8 mouse cellular contexts compared by ENCODE assay signal in genomic region chr4:44260244-44260643, GRCm38 (mm10). TPM values are rescaled to one million over a fixed set of nuclear protein-coding genes. Genes with fewer than 3 reads are reported as not detected.
DNase-seq lines count a peak whose midpoint lies in the region; ATAC-seq and TF ChIP-seq lines count a peak whose summit lies in the region.

No protein-coding gene starts in this region.

- no peaks in the 10 kb centered on the region for H3K36me3 ChIP-seq in heart, embryonic 11.5 days (ENCODE audit: control insufficient read depth, insufficient read depth, low read length)
- no peaks in the 10 kb centered on the region for H3K36me3 ChIP-seq in limb, embryonic 14.5 days (ENCODE audit: control insufficient read depth, insufficient read depth, low read length)

- H3K4me1 ChIP-seq in heart, embryonic 11.5 days (ENCODE audit: control insufficient read depth, insufficient read depth, low read length) = peaks cover 5% of the 10 kb centered on the region; the same call in 1 of the 2 replicates
- no peaks in the 10 kb centered on the region for H3K4me1 ChIP-seq in limb, embryonic 14.5 days (ENCODE audit: control insufficient read depth, insufficient read depth, low read length)

- peak; percentile 16 to 54 for DNase-seq in heart, adult 18-20 months
- peak; percentile 63 for DNase-seq in ES-CJ7 (ENCODE audit: low read depth, low spot score)
- peak; percentile 83 for DNase-seq in embryo, embryonic 10.5 days (ENCODE audit: low spot score)
- DNase-seq in limb, embryonic 14.5 days (ENCODE audit: low spot score) = peak; percentile 84
- DNase-seq in spleen, postnatal 4 days (ENCODE audit: low spot score in 2 of 2) = peak; percentile 53 to 80
- no peak for DNase-seq in right cerebral cortex, postnatal 4 days

- 1% methylated on average over 10 of the region's 10 CpGs for WGBS in heart, embryonic 11.5 days (ENCODE audit: insufficient replicate concordance)
- WGBS in limb, embryonic 14.5 days = 2% methylated on average over 10 of the region's 10 CpGs

- no peak overlapping the region for H3K4me2 ChIP-seq in heart, embryonic 11.5 days
- H3K4me2 ChIP-seq in limb, embryonic 14.5 days (replicated peaks; ENCODE audit: low read depth, low read length, severe bottlenecking) = no peak overlapping the region

- no peak for ATAC-seq in heart, embryonic 11.5 days (replicated peaks; ENCODE audit: insufficient number of reproducible peaks, low FRiP score, low TSS enrichment)
- no peak for ATAC-seq in limb, embryonic 14.5 days (ENCODE audit: low FRiP score, low read depth)
- ATAC-seq in cerebellum, adult (ENCODE audit: insufficient number of reproducible peaks, low FRiP score, low TSS enrichment) = no peak

- H3K27ac ChIP-seq in heart, embryonic 11.5 days (ENCODE audit: low read depth, low read length) = no peak overlapping the region
- H3K27ac ChIP-seq in limb, embryonic 14.5 days (replicated peaks; ENCODE audit: low read depth, low read length) = no peak overlapping the region

- H3K9me3 ChIP-seq in heart, embryonic 11.5 days (replicated peaks; ENCODE audit: control insufficient read depth, low read length) = no peaks in the 10 kb centered on the region
- H3K9me3 ChIP-seq in limb, embryonic 14.5 days (ENCODE audit: control insufficient read depth, low read length) = no peaks in the 10 kb centered on the region

- no peak for TF ChIP-seq POLR2A in limb, embryonic 14.5 days (IDR thresholded peaks at IDR 0.05; ENCODE audit: borderline replicate concordance, extremely low read depth, insufficient read depth, insufficient read length)

- no peak overlapping the region for H3K9ac ChIP-seq in heart, embryonic 11.5 days (ENCODE audit: low read depth, low read length)
- H3K9ac ChIP-seq in limb, embryonic 14.5 days (ENCODE audit: low read depth, low read length, severe bottlenecking) = no peak overlapping the region

- H3K4me3 ChIP-seq in heart, embryonic 11.5 days (ENCODE audit: low read depth, low read length) = no peak overlapping the region
- no peak overlapping the region for H3K4me3 ChIP-seq in limb, embryonic 14.5 days (replicated peaks; ENCODE audit: low read length)

- no peaks in the 10 kb centered on the region for H3K27me3 ChIP-seq in heart, embryonic 11.5 days (ENCODE audit: control insufficient read depth, insufficient read depth, low read length)
- no peaks in the 10 kb centered on the region for H3K27me3 ChIP-seq in limb, embryonic 14.5 days (ENCODE audit: control insufficient read depth, insufficient read depth, low read length)

RNA-seq across cellular contexts. Expression of gene Rnf38, which starts 26.7 kb away (rescaled TPM):
- total RNA-seq in heart, adult 18-20 months (2021) = 10 to 100 TPM; 22.7 to 25.0 TPM
- 25.8 and 28.7 TPM in 2 replicates for polyA plus RNA-seq in heart, embryonic 11.5 days (2014; fragmentation: Nextera tagmentation; extraction: Ambion mirVana)
- polyA plus RNA-seq in limb, embryonic 14.5 days (2012; rRNA removed) = 107 and 164 TPM in 2 replicates
- polyA plus RNA-seq in limb, embryonic 14.5 days (2014; fragmentation: Nextera tagmentation; extraction: Ambion mirVana) = 26.8 and 29.3 TPM in 2 replicates

RNA-seq across cellular contexts. Expression of gene Melk, which starts 40.4 kb away (rescaled TPM):
- total RNA-seq in heart, adult 18-20 months (2021) = under 1 TPM; 0.28 to 0.30 TPM
- polyA plus RNA-seq in heart, embryonic 11.5 days (2014; fragmentation: Nextera tagmentation; extraction: Ambion mirVana) = 29.4 and 29.8 TPM in 2 replicates
- 20.7 and 22.8 TPM in 2 replicates for polyA plus RNA-seq in limb, embryonic 14.5 days (2012; rRNA removed)
- polyA plus RNA-seq in limb, embryonic 14.5 days (2014; fragmentation: Nextera tagmentation; extraction: Ambion mirVana) = 29.9 and 31.0 TPM in 2 replicates
